Mouse (Mus musculus) embryonic facial prominence, embryonic 11.5 days (tissue): ENCODE measurements around the gene Lmtk2. TPM values are rescaled to one million over a fixed set of nuclear protein-coding genes. Genes with fewer than 3 reads are reported as not detected.
A peak's percentile ranks its signal among the peaks of the same experiment; 100 is the strongest.

ENCODE experiments used
- ATAC-seq: fragments of 200-750 bp; cut with Nextera tagmentation; replicated peaks from 2 replicates; pipeline ENCODE4 v1.8.0; 2017; ENCODE audit warnings: low read depth; ENCODE audit not compliant: insufficient number of reproducible peaks, low FRiP score, low TSS enrichment
- DNase-seq: peaks from one replicate; pipeline ENCODE4 v3.0.0-alpha.2; 2015; ENCODE audit warnings: low spot score
- H3K27ac ChIP-seq: fragments of 300-500 bp; sonication (generic); replicated peaks from 2 replicates; pipeline ENCODE4 v1.5.1; 2014; ENCODE audit warnings: mild to moderate bottlenecking, low read depth, low read length, control low read depth
- H3K27me3 ChIP-seq: fragments of 300-500 bp; sonication (generic); 2 replicates; pipeline ENCODE4 v1.6.1; 2014; ENCODE audit warnings: mild to moderate bottlenecking, low read length, moderate library complexity, mixed read lengths; ENCODE audit not compliant: control insufficient read depth, insufficient read depth
- H3K36me3 ChIP-seq: fragments of 300-500 bp; sonication (generic); replicated peaks from 2 replicates; pipeline ENCODE4 v1.6.1; 2014; ENCODE audit warnings: low read depth, mild to moderate bottlenecking, low read length, moderate library complexity, mixed read lengths; ENCODE audit not compliant: control insufficient read depth, insufficient read depth
- H3K4me1 ChIP-seq: fragments of 300-500 bp; sonication (generic); 2 replicates; pipeline ENCODE4 v1.6.1; 2014; ENCODE audit warnings: low read length, mixed read lengths; ENCODE audit not compliant: control insufficient read depth, insufficient read depth
- H3K4me2 ChIP-seq: fragments of 300-500 bp; sonication (generic); 2 replicates; pipeline ENCODE4 v1.6.1; 2014; ENCODE audit warnings: low read depth, mild to moderate bottlenecking, control low read depth, low read length, moderate library complexity
- H3K4me3 ChIP-seq: fragments of 300-500 bp; sonication (generic); 2 replicates; pipeline ENCODE4 v1.5.1; 2014; ENCODE audit warnings: low read depth, low read length, control low read depth
- H3K9ac ChIP-seq: fragments of 300-500 bp; sonication (generic); replicated peaks from 2 replicates; pipeline ENCODE4 v1.6.1; 2014; ENCODE audit warnings: mild to moderate bottlenecking, control low read depth, low read length
- H3K9me3 ChIP-seq: fragments of 300-500 bp; sonication (generic); replicated peaks from 2 replicates; pipeline ENCODE4 v1.6.1; 2016; ENCODE audit warnings: mild to moderate bottlenecking, low read length, inconsistent platforms, mixed read lengths; ENCODE audit not compliant: control insufficient read depth
- WGBS: fragments of 180-500 bp; shearing (Covaris S2); extraction: QIAGEN DNeasy Blood & Tissue Kit; methylation state at CpG from one replicate; pipeline ENCODE4 v1.1.7; 2014; 5-methylcytosine and 5-hydroxymethylcytosine counted together
- polyA plus RNA-seq: library from polyadenylated mRNA; unstranded; fragments of >200 nt; fragmentation: Nextera tagmentation; extraction: Ambion mirVana; gene quantifications from 2 replicates; pipeline ENCODE4 v1.2.1, GENCODE M21; 2014

Gene Lmtk2
- polyA plus RNA-seq: 3.7 and 4.5 TPM in 2 replicates

- DNase-seq (peak; percentile 96), ATAC-seq (peak; percentile 99)
- 0% methylated on average over 89 of the region's 90 CpGs for WGBS
- peak within 1 kb of the TSS; percentile 90 for H3K4me3 ChIP-seq
- 0 out of 2 replicates have a peak within 1 kb of the TSS, but pooled peaks have one; percentile 9 for H3K27ac ChIP-seq
- H3K36me3 ChIP-seq: no peaks in the 10 kb centered on the region
- H3K4me1 ChIP-seq: no peaks in the 10 kb centered on the region
- peak within 1 kb of the TSS; percentile 77 for H3K4me2 ChIP-seq
- no peaks in the 10 kb centered on the region for H3K9me3 ChIP-seq
- peak within 1 kb of the TSS; percentile 85 for H3K9ac ChIP-seq
- no peaks in the 10 kb centered on the region for H3K27me3 ChIP-seq
Observed at GRCm38 (mm10) chr5:144100149-144100935, at the start of gene Lmtk2. TSS of gene Lmtk2 (plus strand) at chr5:144100436.

- Histone ChIP-seq H3K36me3 (no peaks in the 10 kb centered on the region), H3K4me2 (no peak overlapping the region), H3K9me3 (no peaks in the 10 kb centered on the region), H3K4me1 (no peaks in the 10 kb centered on the region), H3K4me3 (no peak overlapping the region), H3K9ac (no peak overlapping the region), H3K27me3 (no peaks in the 10 kb centered on the region), H3K27ac (no peak overlapping the region)
- no peak for ATAC-seq
- no peak for DNase-seq
Observed at GRCm38 (mm10) chr5:144051268-144051667, 49.0 kb upstream of the Lmtk2 start.

GRCm38 (mm10) chr5:144053450-144053849 lies 46.8 kb upstream of the Lmtk2 start:
- WGBS: 40% methylated on average over 3 of the region's 3 CpGs
- H3K4me3 ChIP-seq: no peak overlapping the region

DNA sequence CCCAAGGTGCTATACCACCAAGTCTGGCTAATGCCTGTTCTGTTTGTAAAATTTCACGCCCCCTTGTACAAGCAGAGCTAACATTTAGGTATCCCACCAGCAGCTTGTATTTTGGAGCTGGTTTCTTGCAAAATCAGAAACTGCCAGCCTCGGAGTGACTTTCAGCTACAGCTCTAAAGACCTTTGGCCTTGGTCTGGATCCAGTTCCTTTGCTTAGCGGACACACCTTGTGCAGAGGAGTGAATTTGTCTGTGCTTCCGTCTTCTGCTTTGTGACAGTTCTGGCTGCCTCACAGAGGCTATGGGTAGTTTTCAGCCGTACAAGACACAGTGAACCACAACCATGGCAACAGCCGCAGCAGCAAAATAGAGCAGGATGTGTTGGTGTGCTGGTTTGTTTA lies 45.9 kb upstream of the Lmtk2 start:
- H3K4me1 ChIP-seq: no peaks in the 10 kb centered on the region
- ATAC-seq (no peak), DNase-seq (no peak)
- no peak overlapping the region for H3K4me2 ChIP-seq
- WGBS: 93% methylated on average over 6 of the region's 6 CpGs
- no peak overlapping the region for H3K27ac ChIP-seq
- H3K36me3 ChIP-seq: no peaks in the 10 kb centered on the region
- H3K9me3 ChIP-seq: no peaks in the 10 kb centered on the region
- no peak overlapping the region for H3K9ac ChIP-seq
- H3K27me3 ChIP-seq: no peaks in the 10 kb centered on the region
- no peak overlapping the region for H3K4me3 ChIP-seq

More at GRCm38 (mm10) chr5:144053450-144053849, 46.8 kb upstream of the Lmtk2 start:
- no peaks in the 10 kb centered on the region for H3K27me3 ChIP-seq
- no peak overlapping the region for H3K9ac ChIP-seq
- no peak for DNase-seq
- H3K36me3 ChIP-seq: no peaks in the 10 kb centered on the region
- H3K9me3 ChIP-seq: no peaks in the 10 kb centered on the region
- H3K4me1 ChIP-seq: no peaks in the 10 kb centered on the region
- no peak overlapping the region for H3K4me2 ChIP-seq
- no peak overlapping the region for H3K27ac ChIP-seq
- ATAC-seq: no peak

DNA sequence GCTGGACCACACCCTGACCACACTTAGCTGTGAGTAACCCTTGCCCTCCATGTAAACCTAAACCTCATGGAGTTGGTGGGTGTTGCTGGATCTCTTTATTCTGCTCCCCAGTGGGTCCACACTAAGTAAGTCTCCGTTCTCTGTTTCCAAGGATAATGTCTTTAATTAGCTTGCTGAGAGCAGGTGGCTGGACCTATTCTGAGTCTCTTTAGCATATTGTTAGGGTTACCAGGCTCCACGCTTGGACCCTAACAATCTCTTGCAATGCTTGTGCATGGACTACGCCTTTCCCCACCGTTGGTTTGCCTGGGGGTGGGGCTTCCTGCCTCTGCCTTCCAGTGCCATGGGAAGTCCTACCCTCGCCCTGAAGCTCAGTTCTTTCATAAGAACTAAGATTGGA lies 36.1 kb upstream of the Lmtk2 start:
- Histone ChIP-seq H3K27me3 (no peaks in the 10 kb centered on the region), H3K4me1 (no peaks in the 10 kb centered on the region), H3K4me3 (no peak overlapping the region), H3K36me3 (no peaks in the 10 kb centered on the region), H3K9me3 (no peaks in the 10 kb centered on the region), H3K4me2 (no peak overlapping the region), H3K27ac (no peak overlapping the region), H3K9ac (no peak overlapping the region)
- ATAC-seq: no peak
- 70% methylated on average over 5 of the region's 5 CpGs for WGBS
- no peak for DNase-seq

- DNase-seq (no peak), ATAC-seq (no peak)
- no peaks in the 10 kb centered on the region for H3K27me3 ChIP-seq
- no peak overlapping the region for H3K9ac ChIP-seq
- no peaks in the 10 kb centered on the region for H3K36me3 ChIP-seq
- H3K9me3 ChIP-seq: no peaks in the 10 kb centered on the region
- no peak overlapping the region for H3K27ac ChIP-seq
- H3K4me1 ChIP-seq: no peaks in the 10 kb centered on the region
- 78% methylated on average over 2 of the region's 2 CpGs for WGBS
- H3K4me3 ChIP-seq: no peak overlapping the region
- no peak overlapping the region for H3K4me2 ChIP-seq
Observed at GRCm38 (mm10) chr5:144066036-144066435, 34.2 kb upstream of the Lmtk2 start.

- Histone ChIP-seq H3K36me3 (no peaks in the 10 kb centered on the region), H3K4me2 (no peak overlapping the region), H3K4me1 (no peaks in the 10 kb centered on the region), H3K4me3 (no peak overlapping the region), H3K27ac (no peak overlapping the region), H3K9me3 (no peaks in the 10 kb centered on the region), H3K9ac (no peak overlapping the region), H3K27me3 (no peaks in the 10 kb centered on the region)
- no peak for DNase-seq
- 95% methylated on average over 1 of the region's 1 CpGs for WGBS
- ATAC-seq: no peak
Observed at GRCm38 (mm10) chr5:144070064-144070463, 30.2 kb upstream of the Lmtk2 start.

DNA sequence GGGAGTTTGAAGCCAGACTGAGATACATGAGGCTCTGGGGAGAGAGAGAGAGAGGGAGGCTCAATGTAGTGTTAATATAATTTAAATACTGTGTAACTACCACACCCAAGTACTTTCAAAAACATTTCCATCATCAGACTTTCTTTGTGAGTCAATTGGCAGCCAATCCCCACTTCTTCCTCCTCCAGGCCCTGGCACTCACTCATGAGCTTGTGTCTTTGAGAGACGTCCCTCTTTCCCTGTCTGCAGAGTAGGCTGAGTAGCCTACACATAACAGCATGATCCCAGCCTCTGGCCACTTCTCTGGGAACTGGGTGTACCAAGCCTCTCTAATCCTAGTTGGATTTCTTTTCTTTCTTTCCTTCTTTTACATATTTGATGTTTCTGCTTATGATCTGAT lies 29.0 kb upstream of the Lmtk2 start:
- Histone ChIP-seq H3K4me3 (no peak overlapping the region), H3K4me1 (no peaks in the 10 kb centered on the region), H3K4me2 (no peak overlapping the region), H3K27ac (no peak overlapping the region), H3K36me3 (no peaks in the 10 kb centered on the region), H3K27me3 (no peaks in the 10 kb centered on the region), H3K9me3 (no peaks in the 10 kb centered on the region), H3K9ac (no peak overlapping the region)
- ATAC-seq (no peak), DNase-seq (no peak)
- 50% methylated on average over 1 of the region's 1 CpGs for WGBS
